Mouse (Mus musculus): ENCODE results near the gene RPS10-NUDT3.
A peak's percentile ranks its signal among the peaks of the same experiment; 100 is the strongest.

The RPS10-NUDT3 gene

DNA sequence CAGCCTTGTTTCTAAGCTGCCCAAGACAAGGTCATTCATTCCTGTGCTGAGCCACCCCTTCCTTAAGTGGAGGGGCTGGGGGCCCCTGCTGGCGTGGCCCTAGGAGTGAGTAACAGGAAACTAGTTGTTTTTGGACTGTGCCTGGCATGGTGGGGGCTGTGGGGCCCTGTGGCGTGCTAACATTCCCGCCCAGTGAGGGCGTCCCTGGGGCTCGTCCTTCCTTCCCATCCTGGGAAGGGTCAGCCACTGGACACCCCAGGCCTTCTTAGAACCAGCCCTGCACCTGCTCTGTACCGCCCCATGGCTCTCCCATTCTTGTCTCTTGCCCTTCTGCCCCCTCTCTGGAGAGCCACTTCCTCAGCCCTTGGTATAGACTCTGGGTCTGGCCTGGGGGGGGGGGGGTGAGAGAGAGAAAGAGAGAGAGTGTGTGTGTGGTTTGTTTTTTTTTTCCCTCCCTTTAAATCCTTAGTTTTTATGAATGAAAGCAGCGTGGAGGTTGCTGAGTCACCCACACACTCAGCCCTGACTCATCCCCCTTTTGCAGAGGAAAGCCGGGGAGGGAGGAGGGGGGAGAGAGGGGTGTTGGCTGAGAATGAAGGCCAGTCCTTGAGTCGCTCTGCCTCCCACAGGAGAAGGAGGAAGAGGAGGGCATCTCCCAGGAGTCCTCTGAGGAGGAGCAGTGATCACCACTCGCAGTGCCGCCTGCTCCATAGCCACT is 73.1 kb downstream of the RPS10-NUDT3 start:
- H3K36me3 ChIP-seq (ENCODE audit: control insufficient read depth, insufficient read depth, low read length, poor library complexity, severe bottlenecking) = peaks cover 7% of the 10 kb centered on the region
- DNase-seq (ENCODE audit: low read depth, low spot score) = no peak

DNA sequence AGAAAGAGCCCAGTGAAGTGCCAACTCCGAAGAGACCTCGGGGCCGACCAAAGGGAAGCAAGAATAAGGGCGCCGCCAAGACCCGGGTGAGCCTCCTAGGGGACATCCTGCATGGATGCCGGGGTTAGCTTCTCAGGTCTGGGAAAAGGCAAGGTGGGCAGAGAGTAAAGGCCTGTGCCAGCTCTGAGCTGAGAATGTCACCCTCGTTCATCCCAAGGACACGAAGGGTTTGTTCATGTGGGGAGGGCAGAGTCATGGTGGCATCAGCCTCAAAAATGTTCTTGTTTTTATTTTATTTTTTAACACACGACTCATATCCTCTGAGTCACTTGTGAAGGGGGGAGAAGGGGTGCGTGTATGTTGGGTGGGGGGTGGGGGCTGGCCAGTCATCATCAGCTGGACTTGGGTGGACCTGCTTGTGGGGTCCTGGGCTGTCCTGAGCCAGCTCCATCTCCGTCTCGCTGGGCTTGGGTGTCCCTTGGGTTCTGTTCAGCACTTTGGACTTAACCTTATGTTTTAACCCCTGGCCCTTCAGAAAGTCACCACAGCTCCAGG is 74.0 kb downstream of the RPS10-NUDT3 start:
- H3K36me3 ChIP-seq (ENCODE audit: control insufficient read depth, insufficient read depth, low read length, poor library complexity, severe bottlenecking) = peaks cover 7% of the 10 kb centered on the region
- H3K27me3 ChIP-seq (ENCODE audit: control insufficient read depth, insufficient read depth, low read length, poor library complexity, severe bottlenecking) = no peaks in the 10 kb centered on the region
- DNase-seq (ENCODE audit: low read depth, low spot score) = no peak

More for the DNA sequence above, 73.1 kb downstream of the RPS10-NUDT3 start:
- H3K27me3 ChIP-seq (ENCODE audit: control insufficient read depth, insufficient read depth, low read length, poor library complexity, severe bottlenecking) = no peaks in the 10 kb centered on the region

DNA sequence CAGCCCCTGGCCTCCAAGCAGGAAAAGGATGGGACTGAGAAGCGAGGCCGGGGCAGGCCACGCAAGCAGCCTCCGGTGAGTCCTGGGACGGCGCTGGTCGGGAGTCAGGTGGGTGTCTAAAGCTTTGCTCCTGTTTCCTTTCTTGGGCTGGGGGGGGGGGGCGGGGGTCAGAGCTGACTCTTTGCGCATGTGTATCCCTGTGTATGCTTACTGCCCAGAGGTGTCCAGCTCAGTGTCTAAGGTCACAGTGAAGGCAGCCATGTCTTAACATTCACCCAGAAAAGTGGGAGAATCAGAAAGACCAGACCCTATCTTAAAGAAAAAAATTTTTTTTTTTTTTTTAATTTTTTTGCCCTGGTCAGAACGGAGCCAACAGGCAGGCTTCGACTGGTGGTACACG is 75.4 kb downstream of the RPS10-NUDT3 start:
- Histone ChIP-seq H3K27me3 (ENCODE audit: control insufficient read depth, insufficient read depth, low read length, poor library complexity, severe bottlenecking) (no peaks in the 10 kb centered on the region), H3K36me3 (ENCODE audit: control insufficient read depth, insufficient read depth, low read length, poor library complexity, severe bottlenecking) (peaks cover 7% of the 10 kb centered on the region)
- no peak for DNase-seq (ENCODE audit: low read depth, low spot score)

DNA sequence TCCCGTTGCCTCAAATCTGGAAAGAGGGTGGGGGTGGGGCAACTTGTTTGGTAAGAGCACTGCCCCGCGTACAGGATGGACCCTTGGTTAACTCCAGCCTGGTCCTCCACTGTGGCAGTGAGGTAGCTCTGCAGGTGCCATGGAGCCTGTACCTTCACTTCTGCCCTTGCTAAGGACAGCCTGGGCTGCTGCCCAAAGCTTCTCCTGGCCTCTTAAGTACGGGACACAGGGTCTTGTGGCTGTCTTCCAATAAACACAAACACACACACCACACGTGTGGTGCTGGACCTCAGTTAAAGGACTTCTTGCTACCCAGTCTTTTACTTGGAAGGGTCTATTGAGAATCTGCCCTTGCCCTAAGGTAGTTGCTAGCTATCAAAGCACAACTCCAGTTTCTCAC is 76.2 kb downstream of the RPS10-NUDT3 start:
- DNase-seq (ENCODE audit: low read depth, low spot score) = no peak
- no peaks in the 10 kb centered on the region for H3K27me3 ChIP-seq (ENCODE audit: control insufficient read depth, insufficient read depth, low read length, poor library complexity, severe bottlenecking)
- H3K36me3 ChIP-seq (ENCODE audit: control insufficient read depth, insufficient read depth, low read length, poor library complexity, severe bottlenecking) = peaks cover 7% of the 10 kb centered on the region

DNA sequence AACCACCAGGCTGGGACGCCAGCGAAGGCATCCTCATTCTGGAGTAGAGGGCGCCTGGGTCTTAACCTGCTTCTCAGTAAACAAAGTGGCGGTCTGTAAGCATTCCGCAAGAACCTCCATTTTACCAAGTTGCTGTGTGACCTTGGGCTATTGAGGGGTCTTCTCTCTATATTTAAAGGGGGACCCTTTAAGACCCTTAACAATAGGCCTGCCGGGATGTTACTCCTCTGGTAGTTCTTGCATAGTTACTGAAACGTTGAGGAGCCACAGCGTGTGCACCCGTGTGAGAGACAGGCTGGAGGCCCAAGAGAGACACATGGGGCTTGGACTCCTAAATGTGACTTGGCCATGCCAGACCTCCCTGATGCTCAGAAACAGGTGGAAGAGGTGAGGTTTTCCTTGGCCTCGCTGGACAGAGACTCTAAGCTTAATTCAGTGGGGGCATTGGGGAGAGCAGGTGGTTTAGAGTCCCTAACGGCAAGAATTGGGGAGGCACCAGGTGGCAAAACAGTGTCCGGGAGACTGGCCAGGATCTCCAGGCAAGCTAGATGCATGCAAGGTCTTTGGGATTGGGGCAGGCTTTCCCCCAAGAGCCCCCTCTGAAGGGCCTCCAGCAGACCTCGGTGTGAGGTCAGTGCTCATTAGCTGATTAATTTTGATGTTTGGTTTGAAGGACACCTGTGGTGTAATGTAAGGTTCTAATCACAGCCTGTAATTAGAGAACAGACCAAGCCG is 76.9 kb downstream of the RPS10-NUDT3 start:
- Histone ChIP-seq H3K36me3 (ENCODE audit: control insufficient read depth, insufficient read depth, low read length, poor library complexity, severe bottlenecking) (peaks cover 7% of the 10 kb centered on the region), H3K27me3 (ENCODE audit: control insufficient read depth, insufficient read depth, low read length, poor library complexity, severe bottlenecking) (no peaks in the 10 kb centered on the region)
- DNase-seq (ENCODE audit: low read depth, low spot score) = no peak

DNA sequence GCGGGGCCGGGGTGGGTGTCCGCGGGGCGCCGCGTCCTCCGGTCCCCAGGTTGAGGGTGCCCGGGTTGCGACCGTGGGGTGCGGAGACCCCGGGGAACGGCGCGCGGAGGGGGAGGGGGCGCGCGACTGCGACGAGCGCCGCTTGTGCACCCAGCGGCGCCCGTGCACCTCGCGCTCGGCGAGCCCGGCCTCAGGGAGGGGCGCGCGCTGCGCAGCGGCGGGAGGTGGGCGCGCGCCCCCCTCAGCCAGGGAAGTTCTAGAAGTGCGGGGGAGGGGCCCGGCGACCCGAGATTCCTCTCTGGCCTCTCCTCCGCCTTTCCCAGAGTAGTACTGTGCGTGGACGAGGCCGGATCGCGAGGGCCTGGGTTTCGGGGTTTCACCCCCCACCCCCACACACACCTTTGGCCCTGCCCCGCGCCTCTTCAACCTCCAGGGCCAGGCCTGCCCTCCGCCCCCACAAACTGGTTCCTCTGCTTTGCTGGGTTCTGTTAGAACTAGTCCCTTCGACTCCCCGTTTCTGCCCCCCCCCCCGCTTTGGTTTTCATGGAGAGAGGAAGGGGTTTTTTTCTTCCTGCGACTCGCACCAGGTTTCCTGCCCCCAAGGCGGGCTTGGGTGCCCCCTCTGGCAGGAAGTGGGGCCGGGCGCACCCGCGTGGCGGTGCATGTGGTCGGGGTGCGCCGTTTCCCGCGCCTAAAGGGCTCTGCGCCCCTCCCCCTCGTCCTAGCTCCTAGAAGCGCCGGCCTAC is 77.7 kb downstream of the RPS10-NUDT3 start:
- peak; percentile 68 for DNase-seq (ENCODE audit: low read depth, low spot score)
- Histone ChIP-seq H3K36me3 (ENCODE audit: control insufficient read depth, insufficient read depth, low read length, poor library complexity, severe bottlenecking) (peaks cover 7% of the 10 kb centered on the region), H3K27me3 (ENCODE audit: control insufficient read depth, insufficient read depth, low read length, poor library complexity, severe bottlenecking) (no peaks in the 10 kb centered on the region)

DNA sequence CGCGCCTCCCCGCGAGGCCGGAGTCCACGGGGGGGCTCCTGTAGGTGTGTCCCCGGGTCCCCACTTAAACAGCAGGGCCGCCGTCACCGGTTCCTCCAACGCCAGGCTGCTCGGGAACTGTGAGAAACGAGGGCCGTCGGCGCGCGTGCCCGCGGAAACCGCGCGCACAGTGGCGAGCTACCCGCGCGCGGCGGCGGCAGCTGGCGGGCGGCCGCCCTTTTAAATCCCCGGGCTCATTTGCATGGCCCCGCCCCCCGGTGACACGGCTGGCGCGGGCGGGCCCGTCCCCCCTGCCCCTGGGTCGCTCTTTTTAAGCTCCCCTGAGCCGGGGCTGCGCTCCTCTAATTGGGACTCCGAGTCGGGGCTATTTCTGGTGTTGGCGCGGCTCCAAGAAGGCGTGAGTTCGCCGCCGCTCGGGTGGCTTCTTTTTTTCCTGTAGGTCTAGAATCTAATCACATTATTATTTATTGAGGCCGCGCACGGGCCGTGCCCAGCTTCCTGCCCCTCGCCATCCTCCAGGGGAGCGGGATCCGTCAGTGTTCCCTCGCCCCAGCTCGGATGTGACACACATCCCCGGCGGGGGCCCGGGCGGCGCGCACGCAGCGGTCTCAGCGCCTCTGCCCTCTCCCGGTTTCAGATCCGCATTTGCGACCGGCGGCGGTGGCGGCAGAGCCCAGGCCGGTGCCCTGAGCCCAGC is 78.6 kb downstream of the RPS10-NUDT3 start, which contains the start of gene Hmga1:
Gene Hmga1 (plus strand): TSS at position 183 of the 697 bp plus-strand sequence.
- Histone ChIP-seq H3K27me3 (ENCODE audit: control insufficient read depth, insufficient read depth, low read length, poor library complexity, severe bottlenecking) (no peaks in the 10 kb centered on the region), H3K36me3 (ENCODE audit: control insufficient read depth, insufficient read depth, low read length, poor library complexity, severe bottlenecking) (peaks cover 3% of the 10 kb centered on the region; the same call in 1 of the 2 replicates)
- DNase-seq (ENCODE audit: low read depth, low spot score) = peak; percentile 95

DNA sequence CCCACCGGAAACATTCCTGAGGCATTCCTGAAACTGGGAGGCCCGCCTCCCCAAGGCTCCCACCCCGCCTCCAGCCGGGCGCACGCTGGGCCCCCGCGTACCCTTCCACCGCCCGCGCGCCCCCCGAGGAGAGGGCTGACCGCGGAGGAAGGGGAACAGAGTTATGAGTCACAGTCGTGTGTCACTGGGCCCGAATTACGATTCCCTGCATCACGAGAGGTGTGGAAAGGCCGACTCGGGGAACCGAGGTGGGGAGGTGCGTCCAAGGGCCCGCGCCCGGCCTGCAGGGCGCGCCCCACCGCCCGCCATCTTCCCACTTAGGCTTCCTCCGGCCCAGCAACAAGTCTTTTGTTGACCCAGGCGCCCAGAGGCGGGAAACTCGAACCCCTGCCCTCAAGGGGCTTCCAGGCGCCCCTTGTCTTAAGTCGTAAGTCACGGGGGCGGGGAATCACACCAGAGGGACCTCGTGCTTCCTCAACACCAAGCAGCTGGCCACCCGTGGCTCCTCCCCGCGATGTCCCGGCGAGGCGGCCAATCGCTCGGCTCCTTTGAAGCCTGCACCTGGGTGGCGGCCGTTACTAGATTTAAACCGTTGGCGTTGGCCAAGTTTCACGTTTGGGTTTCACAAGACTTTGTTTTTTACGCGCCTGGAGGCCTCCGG is 79.4 kb downstream of the RPS10-NUDT3 start:
- peak; percentile 92 for DNase-seq (ENCODE audit: low read depth, low spot score)
- Histone ChIP-seq H3K36me3 (ENCODE audit: control insufficient read depth, insufficient read depth, low read length, poor library complexity, severe bottlenecking) (no peaks in the 10 kb centered on the region), H3K27me3 (ENCODE audit: control insufficient read depth, insufficient read depth, low read length, poor library complexity, severe bottlenecking) (no peaks in the 10 kb centered on the region)

DNA sequence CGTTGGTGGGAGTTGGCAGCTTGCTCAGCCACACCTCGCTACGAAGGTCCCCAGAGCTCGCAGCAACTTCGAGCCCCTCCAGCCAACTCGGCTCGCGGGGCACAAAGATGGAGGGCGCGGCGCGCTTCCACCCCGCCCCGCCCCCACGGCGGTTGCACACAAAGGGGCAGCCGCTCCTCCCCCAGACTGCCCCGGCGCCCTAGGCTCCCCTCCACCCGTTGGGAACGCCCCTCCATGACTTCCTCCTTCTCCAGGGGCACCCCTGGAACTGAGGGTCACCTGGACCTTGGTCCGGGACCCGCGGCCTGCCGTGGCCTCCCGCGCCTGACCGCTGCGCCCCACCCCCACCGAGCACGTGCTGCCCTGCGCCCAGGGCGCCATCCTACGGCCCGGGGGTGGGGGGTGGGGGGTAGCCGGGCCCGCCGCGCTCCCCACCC is 79.9 kb downstream of the RPS10-NUDT3 start:
- DNase-seq (ENCODE audit: low read depth, low spot score) = peak; percentile 64
- H3K36me3 ChIP-seq (ENCODE audit: control insufficient read depth, insufficient read depth, low read length, poor library complexity, severe bottlenecking) = no peaks in the 10 kb centered on the region
- no peaks in the 10 kb centered on the region for H3K27me3 ChIP-seq (ENCODE audit: control insufficient read depth, insufficient read depth, low read length, poor library complexity, severe bottlenecking)

DNA sequence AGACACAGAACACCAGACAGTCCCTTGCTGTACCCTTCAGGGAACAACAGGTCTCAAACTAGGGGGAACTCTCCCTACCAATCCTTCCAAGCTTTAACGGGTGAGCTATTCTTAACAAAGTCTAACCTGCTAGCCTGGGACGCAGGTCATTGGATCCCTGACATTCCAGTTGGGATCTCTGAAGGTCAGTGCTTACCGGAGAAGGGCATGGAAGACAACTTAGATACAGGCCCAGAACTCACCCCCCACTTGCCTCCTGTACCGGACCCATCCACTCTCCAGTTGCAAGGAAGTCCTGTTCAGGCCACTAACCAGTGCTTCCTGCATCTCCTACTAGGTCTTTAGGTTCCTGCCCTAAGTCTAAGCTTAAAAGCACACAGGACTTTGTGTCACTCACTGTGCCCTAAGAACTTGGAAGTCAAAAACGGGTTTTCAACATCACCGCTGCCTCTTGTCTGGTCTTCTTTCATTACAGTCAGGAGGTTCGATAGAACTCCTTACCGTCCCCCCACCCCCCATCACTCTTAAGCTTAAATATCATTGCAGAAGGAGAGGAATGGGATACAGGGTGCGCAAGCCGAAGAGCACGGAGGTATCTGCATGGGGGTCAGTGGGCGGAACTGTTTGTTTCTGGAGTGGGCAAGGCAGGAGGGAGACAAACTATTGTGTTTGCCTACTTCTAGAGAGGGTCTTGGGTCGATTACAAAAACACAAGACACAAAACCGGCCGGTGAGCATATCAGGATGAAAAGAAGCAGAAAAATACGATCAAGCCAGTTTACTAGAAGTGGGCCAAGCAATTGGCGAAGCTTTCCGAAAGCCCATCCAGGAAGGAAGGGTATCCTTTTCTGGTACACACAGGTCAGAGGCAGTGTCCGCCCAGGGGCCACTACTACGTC is 80.7 kb downstream of the RPS10-NUDT3 start:
- no peaks in the 10 kb centered on the region for H3K27me3 ChIP-seq (ENCODE audit: control insufficient read depth, insufficient read depth, low read length, poor library complexity, severe bottlenecking)
- no peaks in the 10 kb centered on the region for H3K36me3 ChIP-seq (ENCODE audit: control insufficient read depth, insufficient read depth, low read length, poor library complexity, severe bottlenecking)
- no peak for DNase-seq (ENCODE audit: low read depth, low spot score)

DNA sequence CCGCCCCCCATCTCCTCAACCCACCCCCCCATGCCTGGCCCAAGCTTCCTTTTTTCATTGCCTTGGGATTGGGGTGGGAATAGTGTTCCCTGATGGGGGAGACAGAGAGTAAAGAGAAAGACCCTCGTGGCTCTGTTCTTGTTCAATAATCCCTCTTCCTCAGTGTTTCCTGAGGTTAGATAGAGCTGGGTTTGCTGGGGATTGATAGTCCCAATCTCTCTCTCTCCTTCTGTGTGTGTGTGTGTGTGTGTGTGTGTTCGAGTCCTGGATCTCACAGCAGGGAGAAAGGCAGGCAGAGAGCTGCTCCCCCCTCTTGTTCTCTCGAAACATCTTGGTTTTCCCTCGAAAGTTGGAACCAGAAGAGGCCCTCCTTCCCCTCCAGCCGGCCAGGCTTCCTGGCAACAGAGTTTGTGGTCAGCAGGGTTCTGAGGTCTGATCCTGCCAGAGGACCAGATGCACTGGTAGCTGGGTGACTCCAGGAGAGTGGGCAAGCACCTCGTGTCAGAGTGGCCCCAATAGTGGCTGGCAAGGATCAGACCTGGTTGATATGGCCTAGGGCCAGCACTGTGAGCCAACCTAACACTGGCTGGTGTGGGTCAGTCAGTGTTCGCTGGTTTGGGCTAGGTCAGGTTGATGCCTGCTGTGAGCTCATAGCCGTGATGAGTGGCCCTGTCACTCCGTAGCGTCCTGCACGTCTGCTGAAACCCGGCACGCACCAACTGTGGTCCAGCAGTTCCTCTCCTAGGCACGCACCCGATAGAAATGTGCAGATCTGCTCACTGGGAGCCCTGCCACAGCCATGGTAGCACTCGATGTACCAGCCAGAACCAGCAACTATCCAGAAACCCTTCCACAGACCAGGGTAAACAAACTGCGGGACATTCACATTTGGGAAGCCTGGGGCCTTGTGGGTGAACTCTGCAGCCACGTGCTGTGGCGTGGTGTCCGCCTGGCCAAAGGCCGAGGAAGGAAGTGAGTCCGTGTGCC is 82.5 kb downstream of the RPS10-NUDT3 start:
- Histone ChIP-seq H3K27me3 (ENCODE audit: control insufficient read depth, insufficient read depth, low read length, poor library complexity, severe bottlenecking) (no peaks in the 10 kb centered on the region), H3K36me3 (ENCODE audit: control insufficient read depth, insufficient read depth, low read length, poor library complexity, severe bottlenecking) (no peaks in the 10 kb centered on the region)
- DNase-seq (ENCODE audit: low read depth, low spot score) = no peak

DNA sequence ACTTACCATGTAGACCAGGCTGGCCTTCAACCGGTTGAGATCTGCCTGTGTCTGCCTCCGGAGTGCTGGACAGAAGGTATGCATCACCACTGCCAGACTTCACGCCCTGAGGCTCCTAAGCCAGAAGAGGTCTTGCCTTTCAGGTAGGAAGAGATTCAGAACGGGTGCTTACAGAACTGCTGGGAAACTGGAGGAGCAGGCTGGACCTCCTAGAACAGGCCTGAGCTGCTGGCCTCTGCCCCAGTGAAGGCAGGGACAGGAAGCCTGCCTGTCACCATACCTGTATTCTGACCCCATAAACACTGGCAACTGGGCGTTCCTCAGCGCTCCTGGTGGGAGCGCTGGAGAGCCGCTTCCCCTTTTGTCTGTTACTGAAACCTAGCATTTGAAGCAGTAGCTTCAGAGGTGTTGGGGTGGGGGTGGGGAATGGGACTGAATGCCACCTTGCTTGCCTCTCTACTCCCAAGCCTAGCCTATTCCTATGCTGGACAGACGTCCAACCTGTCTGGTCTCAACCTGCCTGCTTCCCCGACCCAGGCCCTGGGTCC is 83.6 kb downstream of the RPS10-NUDT3 start:
- Histone ChIP-seq H3K27me3 (ENCODE audit: control insufficient read depth, insufficient read depth, low read length, poor library complexity, severe bottlenecking) (no peaks in the 10 kb centered on the region), H3K36me3 (ENCODE audit: control insufficient read depth, insufficient read depth, low read length, poor library complexity, severe bottlenecking) (no peaks in the 10 kb centered on the region)
- peak; percentile 60 for DNase-seq (ENCODE audit: low read depth, low spot score)

Measured in splenic B cell, adult 2 months (primary cell).